Mouse (Mus musculus) hindbrain, embryonic 12.5 days (tissue): ENCODE measurements at regions not wholly inside any gene's neighbourhood (a gene's known extent, or its start where the extent isn't known, plus 50 kb on each side); places are given as distances from the start of the nearest gene placed in this dataset.

Experiments used
- ATAC-seq: fragments of 200-750 bp; cut with Nextera tagmentation; 2 replicates; pipeline ENCODE4 v1.8.0; 2017; ENCODE audit warnings: moderate TSS enrichment; ENCODE audit not compliant: low FRiP score
- H3K27ac ChIP-seq: fragments of 300-500 bp; sonication (generic); 2 replicates; pipeline ENCODE4 v1.5.1; 2016; ENCODE audit warnings: mild to moderate bottlenecking
- H3K27me3 ChIP-seq: fragments of 300-500 bp; sonication (generic); 2 replicates; pipeline ENCODE4 v1.6.1; 2016; ENCODE audit warnings: mild to moderate bottlenecking
- H3K36me3 ChIP-seq: fragments of 300-500 bp; sonication (generic); 2 replicates; pipeline ENCODE4 v1.6.1; 2016; ENCODE audit warnings: mild to moderate bottlenecking
- H3K4me1 ChIP-seq: fragments of 300-500 bp; sonication (generic); 2 replicates; pipeline ENCODE4 v1.6.1; 2016
- H3K4me2 ChIP-seq: fragments of 300-500 bp; sonication (generic); replicated peaks from 2 replicates; pipeline ENCODE4 v1.6.1; 2016; ENCODE audit warnings: mild to moderate bottlenecking
- H3K4me3 ChIP-seq: fragments of 300-500 bp; sonication (generic); 2 replicates; pipeline ENCODE4 v1.5.1; 2016; ENCODE audit warnings: mild to moderate bottlenecking
- H3K9ac ChIP-seq: fragments of 300-500 bp; sonication (generic); 2 replicates; pipeline ENCODE4 v1.6.1; 2016; ENCODE audit warnings: mild to moderate bottlenecking, moderate library complexity
- H3K9me3 ChIP-seq: fragments of 300-500 bp; sonication (generic); replicated peaks from 2 replicates; pipeline ENCODE4 v1.6.1; 2016; ENCODE audit warnings: mild to moderate bottlenecking
- WGBS: fragments of 180-500 bp; shearing (Covaris S2); methylation state at CpG from one replicate; pipeline ENCODE4 v1.1.7; 2016; 5-methylcytosine and 5-hydroxymethylcytosine counted together

DNA sequence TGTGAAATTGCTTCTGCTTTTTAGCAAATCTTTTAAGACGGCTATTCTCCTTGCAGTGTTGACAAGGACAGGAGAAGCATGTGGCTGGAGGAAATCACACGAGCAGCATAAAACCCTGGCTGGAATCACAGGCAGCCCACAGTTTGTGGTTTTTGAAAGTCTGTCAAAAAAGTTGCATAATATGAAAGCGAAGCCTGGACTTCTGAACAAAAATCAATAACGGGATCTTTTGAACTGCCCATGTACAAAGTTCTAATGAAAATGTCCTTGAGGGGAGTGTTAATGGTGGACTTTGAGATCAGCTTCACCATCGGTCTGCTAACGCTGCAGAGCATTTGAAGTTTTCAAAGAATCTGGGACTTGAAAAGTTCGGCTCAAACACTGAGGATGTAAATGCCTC is 1445.5 kb upstream of the Tenm2 start:
- no peak overlapping the region for H3K27ac ChIP-seq
- no peaks in the 10 kb centered on the region for H3K36me3 ChIP-seq
- no peaks in the 10 kb centered on the region for H3K9me3 ChIP-seq
- 51% methylated on average over 7 of the region's 7 CpGs for WGBS
- no peaks in the 10 kb centered on the region for H3K27me3 ChIP-seq
- H3K4me2 ChIP-seq: no peak overlapping the region
- H3K4me1 ChIP-seq: no peaks in the 10 kb centered on the region
- no peak overlapping the region for H3K9ac ChIP-seq
- no peak overlapping the region for H3K4me3 ChIP-seq
- ATAC-seq: no peak

DNA sequence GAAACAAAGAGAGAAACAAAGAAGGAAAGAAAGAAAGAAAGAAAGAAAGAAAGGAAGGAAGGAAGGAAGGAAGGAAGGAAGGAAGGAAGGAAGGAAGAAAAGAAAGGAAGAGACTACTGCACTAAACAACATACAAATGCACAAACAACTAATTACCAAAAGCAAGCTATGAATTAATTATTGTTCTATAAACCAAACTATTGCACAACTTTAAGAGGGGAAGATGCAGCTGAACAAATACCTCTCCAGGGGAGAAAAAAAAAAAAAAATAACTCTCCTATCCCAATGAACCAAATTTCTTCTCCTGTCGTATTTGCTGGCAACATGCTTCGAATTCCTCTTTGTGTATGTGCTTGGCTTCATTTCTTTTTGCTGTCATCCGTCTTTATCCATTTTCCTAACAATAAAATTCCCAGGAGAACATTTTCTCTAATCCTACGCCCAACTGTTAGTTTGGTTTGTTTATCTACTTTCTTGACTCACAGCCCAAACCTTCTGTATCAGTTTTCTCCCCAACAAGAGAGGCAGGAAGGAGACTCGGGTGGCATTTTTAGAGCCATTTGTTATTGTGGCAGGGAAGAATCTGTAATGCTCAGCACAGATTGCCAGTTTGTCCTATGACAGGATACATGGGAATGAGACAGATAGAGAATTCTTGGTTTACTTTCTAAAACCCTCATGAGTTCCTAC is 1437.7 kb upstream of the Tenm2 start:
- Histone ChIP-seq H3K4me3 (no peak overlapping the region), H3K9ac (no peak overlapping the region), H3K27me3 (no peaks in the 10 kb centered on the region), H3K4me1 (no peaks in the 10 kb centered on the region), H3K9me3 (no peaks in the 10 kb centered on the region), H3K36me3 (no peaks in the 10 kb centered on the region), H3K27ac (no peak overlapping the region), H3K4me2 (no peak overlapping the region)
- ATAC-seq: no peak
- WGBS: 66% methylated on average over 5 of the region's 5 CpGs
